Comparison of ENCODE assay signal across 19 mouse cellular contexts in the genomic region with DNA sequence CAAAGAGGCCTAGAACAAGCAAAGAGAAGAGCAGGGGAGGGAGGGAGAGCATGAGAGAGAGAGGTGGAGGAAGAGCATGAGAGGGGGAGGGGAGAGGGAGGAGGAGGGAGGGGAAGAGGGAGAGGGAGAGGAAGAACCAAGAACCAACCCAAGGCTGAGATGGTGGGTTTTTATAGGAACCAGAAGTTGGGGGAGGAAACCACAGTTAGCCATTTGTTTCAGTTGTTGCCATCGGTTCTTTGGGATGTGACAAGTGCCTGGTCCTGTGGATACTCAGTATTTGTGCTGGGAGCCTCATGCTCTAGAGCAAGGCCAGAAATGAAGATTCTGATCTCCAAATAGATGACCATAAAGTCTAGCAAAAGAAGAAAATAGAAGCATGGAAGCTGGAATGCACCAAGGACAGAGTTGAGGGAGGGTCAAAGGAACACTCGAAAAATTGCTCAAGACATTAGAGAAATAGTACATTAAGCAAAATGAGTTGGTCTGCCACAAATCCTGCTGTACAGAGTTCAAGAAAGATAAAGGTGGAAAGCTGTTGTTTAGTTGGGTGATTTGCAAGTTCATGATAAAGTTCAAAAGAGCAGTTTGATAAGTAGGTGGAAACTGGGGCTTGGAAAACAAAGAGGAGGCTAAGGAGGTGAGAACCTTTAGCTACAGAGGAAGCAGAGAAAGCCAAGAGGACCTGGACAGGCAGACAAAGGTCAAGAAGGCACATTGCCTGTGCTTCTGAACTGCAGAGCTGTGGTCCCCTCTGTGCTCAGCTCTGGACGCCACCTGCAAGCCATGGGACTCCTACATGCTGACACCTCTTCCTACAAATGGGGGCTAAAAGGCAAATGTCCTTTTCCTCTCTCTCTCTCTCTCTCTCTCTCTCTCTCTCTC. TPM values are rescaled to one million over a fixed set of nuclear protein-coding genes. Genes with fewer than 3 reads are reported as not detected.
DNase-seq lines count a peak whose midpoint lies in the region; ATAC-seq lines count a peak whose summit lies in the region.
"Had no signal": no experiment of that assay in that cellular context is flagged by ENCODE, and none has a peak within 500 bp of the region (broad histone marks: within the 10 kb centered on the region; RNA-seq: fewer than 3 reads in every experiment).

No protein-coding gene starts in this region.

- no peaks in the 10 kb centered on the region for H3K9me3 ChIP-seq in heart, embryonic 16.5 days (replicated peaks; ENCODE audit: control insufficient read depth, low read length)
- no peaks in the 10 kb centered on the region for H3K9me3 ChIP-seq in intestine, embryonic 15.5 days
- no peaks in the 10 kb centered on the region for H3K9me3 ChIP-seq in kidney, embryonic 14.5 days (ENCODE audit: control insufficient read depth, low read length)
- H3K9me3 ChIP-seq: embryonic facial prominence, embryonic 12.5 days; forebrain, embryonic 15.5 days; heart, embryonic 13.5 days; hindbrain, embryonic 10.5 days had no signal

- no peaks in the 10 kb centered on the region for H3K27me3 ChIP-seq in heart, embryonic 16.5 days (ENCODE audit: control insufficient read depth, insufficient read depth, low read length)
- no peaks in the 10 kb centered on the region for H3K27me3 ChIP-seq in intestine, embryonic 15.5 days (replicated peaks)
- no peaks in the 10 kb centered on the region for H3K27me3 ChIP-seq in kidney, embryonic 14.5 days (ENCODE audit: control insufficient read depth, insufficient read depth, low read length)
- H3K27me3 ChIP-seq: embryonic facial prominence, embryonic 12.5 days; forebrain, embryonic 15.5 days; heart, embryonic 13.5 days had no signal

- WGBS in heart, embryonic 16.5 days: 44% methylated on average over 3 of the region's 3 CpGs
- 65% methylated on average over 3 of the region's 3 CpGs for WGBS in intestine, embryonic 15.5 days
- WGBS in kidney, embryonic 14.5 days: 60% methylated on average over 3 of the region's 3 CpGs

- no peaks in the 10 kb centered on the region for H3K4me1 ChIP-seq in heart, embryonic 16.5 days (ENCODE audit: control insufficient read depth, insufficient read depth, low read length)
- no peaks in the 10 kb centered on the region for H3K4me1 ChIP-seq in intestine, embryonic 15.5 days (replicated peaks)
- H3K4me1 ChIP-seq in kidney, embryonic 14.5 days (ENCODE audit: control insufficient read depth, insufficient read depth, low read length): no peaks in the 10 kb centered on the region
- H3K4me1 ChIP-seq: embryonic facial prominence, embryonic 12.5 days; forebrain, embryonic 15.5 days; hindbrain, embryonic 10.5 days had no signal

- no peak for DNase-seq in heart, postnatal 4 days
- DNase-seq in adipocyte (ENCODE audit: low spot score): peak; percentile 5
- no peak for DNase-seq in kidney, adult 18-20 months
- DNase-seq: adrenal gland, adult 8-10 months; adrenal gland, postnatal 36 days; cerebellum, adult 2 months; cerebellum, postnatal 14 days; gastrocnemius, postnatal 36 days; heart, adult 2 months; heart, postnatal 10 days had no signal

- H3K36me3 ChIP-seq in heart, embryonic 16.5 days (ENCODE audit: control insufficient read depth, insufficient read depth): no peaks in the 10 kb centered on the region
- H3K36me3 ChIP-seq in intestine, embryonic 15.5 days: no peaks in the 10 kb centered on the region
- H3K36me3 ChIP-seq in kidney, embryonic 14.5 days (ENCODE audit: control insufficient read depth, insufficient read depth, low read length): no peaks in the 10 kb centered on the region
- H3K36me3 ChIP-seq: embryonic facial prominence, embryonic 12.5 days; forebrain, embryonic 15.5 days; heart, embryonic 13.5 days; hindbrain, embryonic 10.5 days had no signal

- no peak overlapping the region for H3K9ac ChIP-seq in heart, embryonic 16.5 days (ENCODE audit: low read length)
- no peak overlapping the region for H3K9ac ChIP-seq in intestine, embryonic 15.5 days
- no peak overlapping the region for H3K9ac ChIP-seq in kidney, embryonic 14.5 days (ENCODE audit: low read depth, low read length)
- H3K9ac ChIP-seq: embryonic facial prominence, embryonic 12.5 days; forebrain, embryonic 15.5 days; heart, embryonic 13.5 days; hindbrain, embryonic 14.5 days had no signal

- peak; percentile 55; the same call in 1 of the 2 replicates for ATAC-seq in heart, embryonic 16.5 days (replicated peaks; ENCODE audit: extremely low read depth, insufficient read depth, low FRiP score)
- ATAC-seq in intestine, embryonic 15.5 days: peak; percentile 70
- no peak for ATAC-seq in kidney, embryonic 14.5 days (ENCODE audit: low FRiP score, low TSS enrichment)
- ATAC-seq: forebrain, embryonic 15.5 days had no signal

- H3K27ac ChIP-seq in heart, embryonic 16.5 days (ENCODE audit: low read length): peak overlapping the region; percentile 4; the same call in 1 of the 2 replicates
- H3K27ac ChIP-seq in intestine, embryonic 15.5 days: no peak overlapping the region
- no peak overlapping the region for H3K27ac ChIP-seq in kidney, embryonic 14.5 days (ENCODE audit: low read depth, low read length)
- H3K27ac ChIP-seq: embryonic facial prominence, embryonic 12.5 days; forebrain, embryonic 15.5 days; heart, adult 2 months; heart, embryonic 13.5 days; hindbrain, embryonic 10.5 days; hindbrain, embryonic 14.5 days had no signal

- no peak overlapping the region for H3K4me3 ChIP-seq in heart, embryonic 16.5 days (ENCODE audit: low read length)
- H3K4me3 ChIP-seq in intestine, embryonic 15.5 days (replicated peaks): no peak overlapping the region
- H3K4me3 ChIP-seq in kidney, embryonic 14.5 days (ENCODE audit: low read length): no peak overlapping the region
- H3K4me3 ChIP-seq: embryonic facial prominence, embryonic 12.5 days; forebrain, embryonic 15.5 days; heart, adult 2 months; heart, embryonic 13.5 days; hindbrain, embryonic 10.5 days had no signal

- no peak overlapping the region for H3K4me2 ChIP-seq in heart, embryonic 16.5 days (ENCODE audit: low read depth, low read length)
- H3K4me2 ChIP-seq in intestine, embryonic 15.5 days (replicated peaks): no peak overlapping the region
- no peak overlapping the region for H3K4me2 ChIP-seq in kidney, embryonic 14.5 days (replicated peaks; ENCODE audit: low read depth, low read length)
- H3K4me2 ChIP-seq: embryonic facial prominence, embryonic 12.5 days; forebrain, embryonic 15.5 days; heart, embryonic 13.5 days; hindbrain, embryonic 14.5 days had no signal

RNA-seq across cellular contexts. Expression of a gene that starts 5.1 kb away (rescaled TPM):
- 0.34 and 0.38 TPM in 2 replicates for polyA plus RNA-seq in heart, embryonic 16.5 days (2015; fragmentation: Nextera tagmentation; extraction: Ambion mirVana)
- total RNA-seq in heart, postnatal 4 days (2021): under 1 TPM; 0.57 to 0.99 TPM
- polyA plus RNA-seq in intestine, embryonic 15.5 days (2015; fragmentation: Nextera tagmentation; extraction: Ambion mirVana): 0.16 and 0.73 TPM in 2 replicates
- polyA plus RNA-seq in kidney, embryonic 14.5 days (2014; fragmentation: Nextera tagmentation; extraction: Ambion mirVana): 0.32 TPM in 1 of 2 replicates, not detected in the other
- polyA plus RNA-seq: cerebellum, adult 2 months; embryonic facial prominence, embryonic 12.5 days; forebrain, embryonic 11.5 days; forebrain, embryonic 15.5 days; hindbrain, embryonic 10.5 days; hindbrain, embryonic 14.5 days had no signal

RNA-seq across cellular contexts. Expression of a gene that starts 31.5 kb away (rescaled TPM):
- polyA plus RNA-seq in heart, embryonic 16.5 days (2015; fragmentation: Nextera tagmentation; extraction: Ambion mirVana): 0.21 TPM in 2 replicates
- total RNA-seq in heart, postnatal 4 days (2021): under 1 TPM; 0.41 to 0.52 TPM
- 0.43 and 0.44 TPM in 2 replicates for polyA plus RNA-seq in intestine, embryonic 15.5 days (2015; fragmentation: Nextera tagmentation; extraction: Ambion mirVana)
- polyA plus RNA-seq in kidney, embryonic 14.5 days (2014; fragmentation: Nextera tagmentation; extraction: Ambion mirVana): 0.21 and 0.27 TPM in 2 replicates

RNA-seq across cellular contexts. Expression of a gene that starts 58.4 kb away (rescaled TPM):
- polyA plus RNA-seq in heart, embryonic 16.5 days (2015; fragmentation: Nextera tagmentation; extraction: Ambion mirVana): 9.6 and 21.8 TPM in 2 replicates
- total RNA-seq in heart, postnatal 4 days (2021): under 1 TPM; 0.83 to 0.86 TPM
- polyA plus RNA-seq in intestine, embryonic 15.5 days (2015; fragmentation: Nextera tagmentation; extraction: Ambion mirVana): 0.88 and 0.96 TPM in 2 replicates
- 0.03 and 0.45 TPM in 2 replicates for polyA plus RNA-seq in kidney, embryonic 14.5 days (2014; fragmentation: Nextera tagmentation; extraction: Ambion mirVana)
- polyA plus RNA-seq: forebrain, embryonic 11.5 days; hindbrain, embryonic 14.5 days had no signal
